Mouse (Mus musculus) heart, adult 2 months (tissue): ENCODE measurements around the gene Clrn3. TPM values are rescaled to one million over a fixed set of nuclear protein-coding genes. Genes with fewer than 3 reads are reported as not detected.
"Not testable (repeated sequence)": the region's sequence is repeated elsewhere in the genome, so short reads cannot be mapped to it uniquely, and the experiment has no call there.

Source experiments
- DNase-seq, 2 experiments: peaks; one replicate each; pipeline ENCODE4 v3.0.0; 2021
- H3K27ac ChIP-seq: fragments of 200-600 bp; 2 replicates; pipeline ENCODE4 v1.8.1; 2022
- H3K27me3 ChIP-seq: fragments of 200-500 bp; 2 replicates; pipeline ENCODE4 v1.6.1; 2012; ENCODE audit warnings: mild to moderate bottlenecking, low read length, inconsistent platforms, mixed read lengths; ENCODE audit not compliant: control insufficient read depth, insufficient read depth
- H3K36me3 ChIP-seq: fragments of 200-500 bp; 2 replicates; pipeline ENCODE4 v1.6.1; 2012; ENCODE audit warnings: low read length, inconsistent platforms; ENCODE audit not compliant: control insufficient read depth, insufficient read depth
- H3K4me1 ChIP-seq: fragments of 200-500 bp; 2 replicates; pipeline ENCODE4 v1.6.1; 2011; ENCODE audit warnings: low read length; ENCODE audit not compliant: control insufficient read depth, insufficient read depth
- H3K4me3 ChIP-seq: fragments of 200-600 bp; 2 replicates; pipeline ENCODE4 v1.8.1; 2022
- H3K79me2 ChIP-seq: fragments of 200-500 bp; replicated peaks from 2 replicates; pipeline ENCODE4 v1.6.1; 2012; ENCODE audit warnings: mild to moderate bottlenecking, inconsistent platforms, low read length, moderate library complexity, mixed read lengths; ENCODE audit not compliant: control insufficient read depth, insufficient read depth
- H3K9ac ChIP-seq: fragments of 200-500 bp; 2 replicates; pipeline ENCODE4 v1.6.1; 2012; ENCODE audit warnings: low read depth, mild to moderate bottlenecking, control low read depth, inconsistent platforms, low read length, mixed read lengths
- CTCF ChIP-seq: fragments of 200-600 bp; IDR thresholded peaks from 2 replicates; pipeline ENCODE4 v1.8.1; 2022; ENCODE audit warnings: antibody characterized with exemption, mild to moderate bottlenecking, moderate library complexity
- EP300 ChIP-seq: fragments of 200-500 bp; IDR thresholded peaks from 2 replicates; pipeline ENCODE4 v1.6.1; 2011; ENCODE audit warnings: low read depth, low read length, control low read depth; ENCODE audit not compliant: insufficient read depth
- POLR2A ChIP-seq: fragments of 200-500 bp; IDR thresholded peaks from 2 replicates; pipeline ENCODE4 v1.6.1; 2011; ENCODE audit warnings: mild to moderate bottlenecking, low read depth, low read length, control low read depth; ENCODE audit not compliant: insufficient read depth
- WGBS: fragments of 180-500 bp; shearing (Covaris S2); methylation state at CpG from one replicate; pipeline ENCODE4 v1.1.7; 2018; 5-methylcytosine and 5-hydroxymethylcytosine counted together
- intact Hi-C: fragments of 180-260 bp; cut with DNase I; formaldehyde crosslinking; loops from one replicate; pipeline ENCODE4 v1.15.1; 2025
- long read RNA-seq: library from polyadenylated mRNA; stranded (forward); transcript quantifications from one replicate; pipeline ENCODE4 v2.0.0, GENCODE M21; 2021
- polyA plus RNA-seq: library from polyadenylated mRNA; depleted of rRNA; stranded (reverse); fragments of >200 nt; gene quantifications from 2 replicates; pipeline ENCODE4 v1.2.3, GENCODE M21; 2012; rRNA removed
- total RNA-seq, 2 experiments: library from RNA; stranded (reverse); gene quantifications; 2 replicates each; pipeline ENCODE4 v1.2.3; 2021

Clrn3 gene
- total RNA-seq (not detected), polyA plus RNA-seq (not detected in 2 replicates)
- long read RNA-seq, result 0 reads

DNA sequence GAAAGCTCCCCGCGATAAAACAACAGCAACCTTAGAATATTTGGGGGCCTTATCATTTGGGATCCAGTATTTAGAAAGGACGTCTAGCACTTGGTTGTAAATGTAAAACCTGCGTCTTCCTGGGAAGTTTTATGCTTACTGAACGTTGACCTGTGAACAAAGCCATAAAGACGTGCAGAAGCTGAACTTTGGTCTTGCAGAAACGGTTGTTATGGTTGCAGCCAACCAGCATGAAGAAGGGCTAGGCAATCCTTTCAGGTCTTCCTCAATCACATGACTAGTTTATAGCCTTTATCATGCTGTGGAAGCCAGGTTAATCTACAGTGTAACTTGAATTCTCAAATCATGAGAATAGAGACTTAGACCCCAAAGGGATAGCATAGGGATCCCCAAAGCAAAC lies at the start of gene Clrn3:
Gene Clrn3 (minus strand): TSS at position 140 of the 400 bp plus-strand sequence.
- DNase-seq, result no peak
- H3K9ac ChIP-seq, result no peak within 1 kb of the TSS
- WGBS, result 86% methylated on average over 7 of the region's 7 CpGs
- H3K36me3 ChIP-seq, result no peaks in the 10 kb centered on the region
- no peak within 1 kb of the TSS for H3K4me3 ChIP-seq
- no peaks in the 10 kb centered on the region for H3K27me3 ChIP-seq
- TF ChIP-seq POLR2A, result no peak
- no peak for TF ChIP-seq EP300
- no peak for TF ChIP-seq CTCF
- intact Hi-C loops, result no loop called here
- H3K4me1 ChIP-seq, result no peaks in the 10 kb centered on the region
- no peaks in the 10 kb centered on the region for H3K79me2 ChIP-seq
- no peak within 1 kb of the TSS for H3K27ac ChIP-seq

DNA sequence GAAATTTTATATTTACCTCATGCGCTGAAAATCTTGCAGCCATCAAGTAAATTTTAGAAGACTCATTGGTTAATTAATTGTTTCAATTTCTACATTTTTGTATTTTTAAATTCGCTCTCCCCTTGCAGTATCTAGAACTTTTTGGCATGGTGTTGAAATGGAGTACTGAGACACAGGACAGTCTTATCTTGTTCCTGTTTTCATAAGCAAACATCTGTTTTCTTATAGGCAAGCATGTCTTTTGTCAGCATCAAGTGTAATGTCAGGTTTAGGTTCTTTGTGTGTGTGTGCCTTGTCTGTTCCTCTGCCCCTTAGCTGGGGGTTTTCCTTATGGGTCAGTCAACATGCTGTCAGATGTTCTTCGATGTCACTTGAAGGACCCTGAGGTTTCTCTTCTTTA lies 47.9 kb upstream of the Clrn3 start:
- Histone ChIP-seq H3K4me1 (peaks cover 1% of the 10 kb centered on the region), H3K4me3 (no peak overlapping the region), H3K27me3 (no peaks in the 10 kb centered on the region), H3K79me2 (no peaks in the 10 kb centered on the region), H3K36me3 (no peaks in the 10 kb centered on the region), H3K9ac (no peak overlapping the region), H3K27ac (no peak overlapping the region)
- WGBS, result 66% methylated on average over 3 of the region's 3 CpGs
- TF ChIP-seq CTCF (no peak), POLR2A (no peak), EP300 (no peak)
- intact Hi-C loops, result no loop called here
- no peak for DNase-seq

DNA sequence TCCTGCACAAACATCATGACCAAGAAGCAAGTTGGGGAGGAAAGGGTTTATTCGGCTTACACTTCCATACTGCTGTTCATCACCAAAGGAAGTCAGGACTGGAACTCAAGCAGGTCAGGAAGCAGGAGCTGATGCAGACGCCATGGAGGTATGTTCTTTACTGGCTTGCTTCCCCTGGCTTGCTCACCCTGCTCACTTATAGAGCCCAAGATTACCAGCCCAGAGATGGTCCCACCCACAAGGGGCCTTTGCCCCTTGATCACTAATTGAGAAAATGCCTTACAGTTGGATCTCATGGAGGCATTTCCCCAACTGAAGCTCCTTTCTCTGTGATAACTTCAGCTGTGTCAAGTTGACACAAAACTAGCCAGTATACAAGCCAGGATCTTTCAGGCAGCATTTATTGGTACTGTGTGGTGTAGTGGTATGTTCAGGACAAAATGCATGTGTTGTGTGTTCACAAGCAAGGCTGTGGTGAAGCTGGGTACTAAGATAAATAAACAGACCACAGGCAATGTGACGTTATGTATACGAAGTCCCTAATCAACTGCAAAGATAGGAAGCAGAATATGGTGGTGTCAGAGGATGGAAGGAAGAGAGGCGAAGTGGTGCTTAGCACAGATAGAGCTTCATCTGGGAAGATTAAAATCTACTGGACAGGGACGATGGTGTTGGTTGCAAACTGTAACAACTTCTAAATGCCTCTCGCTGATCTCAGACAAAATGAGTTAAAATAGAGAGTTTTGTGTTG lies 47.0 kb upstream of the Clrn3 start:
- H3K36me3 ChIP-seq, intact Hi-C loops, H3K4me1 ChIP-seq, H3K79me2 ChIP-seq, DNase-seq, H3K9ac ChIP-seq, H3K27me3 ChIP-seq, H3K27ac ChIP-seq, H3K4me3 ChIP-seq: not testable (repeated sequence)
- 65% methylated on average over 7 of the region's 7 CpGs for WGBS

DNA sequence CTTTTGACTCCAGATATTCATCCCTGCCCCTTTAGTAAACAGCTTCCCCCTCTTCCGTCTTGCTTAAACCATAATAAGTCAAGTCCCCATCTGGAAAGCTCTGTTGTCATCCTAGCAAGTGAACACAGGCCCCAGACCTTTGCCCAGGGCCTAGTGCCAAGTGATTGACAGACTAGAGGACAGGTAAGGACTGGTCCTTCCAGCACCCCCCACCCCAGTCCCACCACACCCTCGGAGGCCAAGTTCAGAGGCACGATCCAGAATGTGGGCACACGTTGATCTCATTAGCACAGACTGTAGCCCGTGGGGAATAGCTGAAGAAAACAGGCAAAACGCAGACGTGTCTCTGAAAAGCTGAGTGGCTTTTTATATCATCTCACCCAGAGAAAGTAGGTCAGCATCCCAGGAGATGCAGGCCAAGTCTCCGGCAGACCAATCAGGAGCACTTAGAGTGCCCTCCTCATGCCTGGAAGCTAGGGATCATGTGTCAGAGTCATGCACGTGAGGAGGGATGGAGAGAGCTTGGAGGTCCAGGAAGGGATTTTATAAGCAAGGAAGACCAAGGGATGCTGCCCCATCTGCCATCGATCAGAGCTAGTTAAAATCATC lies 43.6 kb upstream of the Clrn3 start:
- Histone ChIP-seq H3K4me3 (no peak overlapping the region), H3K27me3 (no peaks in the 10 kb centered on the region), H3K36me3 (no peaks in the 10 kb centered on the region), H3K9ac (no peak overlapping the region), H3K4me1 (peaks cover 3% of the 10 kb centered on the region; the same call in 1 of the 2 replicates), H3K79me2 (no peaks in the 10 kb centered on the region), H3K27ac (peak overlapping the region; percentile 28; the same call in 1 of the 2 replicates)
- TF ChIP-seq CTCF (no peak), EP300 (no peak), POLR2A (no peak)
- WGBS, result 64% methylated on average over 10 of the region's 10 CpGs
- intact Hi-C loops, result no loop called here
- DNase-seq, result peak; percentile 41 to 52

DNA sequence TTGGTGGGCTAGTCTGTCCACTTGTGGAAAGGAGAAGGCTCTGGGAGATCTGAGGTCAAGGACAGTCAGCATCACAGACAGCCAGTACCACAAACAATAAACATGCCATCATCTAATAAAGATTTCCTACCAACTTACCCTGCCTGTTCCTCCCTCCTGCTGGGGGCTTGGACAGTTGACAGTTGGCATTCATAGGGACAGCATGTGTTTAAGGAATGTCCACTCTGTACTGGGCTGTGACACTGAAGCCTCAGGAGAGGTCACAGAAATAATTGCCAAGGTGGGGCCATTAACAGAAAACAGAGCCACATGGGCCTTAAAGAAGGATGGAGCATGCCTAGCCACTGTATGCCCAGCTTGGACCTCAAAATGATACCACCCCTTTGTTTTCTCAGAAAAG lies 42.9 kb upstream of the Clrn3 start:
- Histone ChIP-seq H3K36me3 (no peaks in the 10 kb centered on the region), H3K79me2 (no peaks in the 10 kb centered on the region), H3K4me3 (no peak overlapping the region), H3K27ac (no peak overlapping the region), H3K27me3 (no peaks in the 10 kb centered on the region), H3K9ac (no peak overlapping the region), H3K4me1 (peaks cover 3% of the 10 kb centered on the region; the same call in 1 of the 2 replicates)
- intact Hi-C loops, result no loop called here
- DNase-seq, result no peak
- TF ChIP-seq EP300, result 0 out of 2 replicates have a peak, but pooled peaks have one; percentile 60
- no peak for TF ChIP-seq CTCF

DNA sequence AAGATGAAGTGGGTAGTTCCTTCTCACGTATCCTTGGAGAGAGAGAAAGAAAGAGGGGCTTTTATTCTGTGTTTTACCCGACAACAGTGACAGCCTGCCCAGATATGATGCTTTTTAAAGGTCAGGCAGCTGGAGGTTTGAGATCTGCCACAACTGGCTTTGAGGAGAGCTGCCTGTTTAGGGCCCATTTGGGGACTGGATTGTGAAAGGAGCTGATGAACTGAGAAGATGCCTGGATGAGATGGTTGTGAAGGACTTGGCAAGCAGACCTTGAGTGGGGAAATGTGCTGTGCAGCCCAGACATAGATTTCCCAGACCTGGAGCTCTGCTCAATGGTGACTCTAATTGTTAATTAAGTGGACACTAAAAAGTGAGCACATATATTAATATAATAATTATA lies 40.1 kb upstream of the Clrn3 start:
- intact Hi-C loops, result no loop called here
- TF ChIP-seq EP300 (no peak), POLR2A (no peak), CTCF (no peak)
- Histone ChIP-seq H3K27ac (no peak overlapping the region), H3K4me3 (no peak overlapping the region), H3K79me2 (no peaks in the 10 kb centered on the region), H3K4me1 (peaks cover 3% of the 10 kb centered on the region; the same call in 1 of the 2 replicates), H3K36me3 (no peaks in the 10 kb centered on the region), H3K27me3 (no peaks in the 10 kb centered on the region), H3K9ac (no peak overlapping the region)
- no peak for DNase-seq
- 89% methylated on average over 2 of the region's 2 CpGs for WGBS
